Mouse (Mus musculus) bone marrow macrophage, adult 2 months (primary cell): ENCODE measurements around the gene Zbtb45.

ENCODE experiments used
- CTCF ChIP-seq: IDR thresholded peaks from 2 replicates; pipeline ENCODE4 v1.5.1; 2012; ENCODE audit warnings: low read depth, mild to moderate bottlenecking, low read length, moderate library complexity
- POLR2A ChIP-seq: IDR thresholded peaks from 2 replicates; pipeline ENCODE4 v1.6.1; 2012; ENCODE audit warnings: mild to moderate bottlenecking, low read depth, low read length, borderline replicate concordance

GRCm38 (mm10) chr7:13014275-13014839 is 4.5 kb upstream of the Zbtb45 start:
- TF ChIP-seq POLR2A (no peak), CTCF (no peak)
